Mouse (Mus musculus) c-Kit-positive CD71-positive TER-119-negative erythroid progenitor cells, embryonic 14.5 days (primary cell): ENCODE results near the gene Scn9a.

Experiments used
- DNase-seq: peaks from one replicate; pipeline ENCODE4 v3.0.0-alpha.2; 2013; ENCODE audit warnings: low read depth

Scn9a gene

GRCm38 (mm10) chr2:66634580-66635359, at the start of gene Scn9a:
Scn9a (minus strand) TSS chr2:66634962.
- DNase-seq: no peak

GRCm38 (mm10) chr2:66661988-66662387, 27.2 kb upstream of the Scn9a start:
- DNase-seq: no peak

DNA sequence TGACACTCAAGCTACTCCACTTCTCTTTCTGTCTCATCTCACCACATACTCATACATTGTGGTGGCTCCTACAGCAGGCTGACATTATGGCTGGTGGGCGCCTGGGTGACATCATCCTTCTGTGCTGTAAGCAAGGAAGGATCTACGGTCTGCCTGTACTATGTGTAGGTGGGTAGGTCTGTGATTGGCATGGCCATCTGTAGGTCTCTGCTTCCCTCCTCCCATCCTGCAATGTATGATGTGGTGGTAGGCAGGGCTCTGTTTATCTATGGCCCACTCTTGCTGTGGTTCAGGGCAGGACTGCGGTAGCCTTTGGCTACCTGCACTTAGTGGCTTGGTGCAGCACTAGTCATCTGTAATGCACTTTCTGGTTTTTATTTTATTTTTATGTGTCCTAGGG, 21.7 kb upstream of the Scn9a start:
- DNase-seq: no peak

DNA sequence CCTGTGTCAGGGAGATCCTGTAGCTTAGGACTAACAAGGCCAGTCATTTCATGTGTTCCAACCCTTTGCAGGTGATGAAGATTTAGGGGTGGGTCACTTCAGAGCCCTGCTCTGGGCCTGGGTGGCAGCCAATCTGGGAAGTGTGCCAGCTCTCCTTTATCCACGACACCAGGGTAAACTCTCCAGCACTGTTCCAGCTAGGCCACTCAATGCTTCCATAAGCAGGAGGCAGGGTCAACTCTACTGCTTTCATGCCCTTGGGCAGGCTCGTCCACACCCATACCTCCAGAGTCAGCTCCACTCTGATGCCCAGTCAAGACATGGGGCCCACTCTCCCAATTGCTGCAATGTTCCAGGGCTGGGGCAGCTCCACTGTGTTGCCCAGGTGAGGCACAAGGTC, 20.7 kb upstream of the Scn9a start:
- DNase-seq: no peak

DNA sequence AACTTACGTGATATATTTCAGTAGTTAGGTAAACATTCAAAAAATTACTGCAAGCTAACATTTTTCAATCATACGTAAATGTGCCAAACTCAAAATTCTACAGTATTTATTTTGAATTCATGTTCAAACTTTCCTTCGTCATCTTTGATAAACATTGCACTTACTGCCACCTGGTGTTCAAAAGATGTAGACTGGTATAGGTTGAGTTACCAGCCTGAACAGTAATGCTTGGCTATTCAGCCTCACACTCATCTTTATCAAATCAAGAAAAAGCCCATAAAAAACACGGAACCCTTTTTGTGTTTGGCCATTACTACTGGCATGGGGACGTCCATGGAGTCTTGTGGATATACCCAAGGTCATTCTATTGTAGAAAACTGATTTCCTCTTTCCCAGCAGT, 9.6 kb upstream of the Scn9a start:
- no peak for DNase-seq

- no peak for DNase-seq
Measured at GRCm38 (mm10) chr2:66632728-66633127, 2.0 kb downstream of the Scn9a start.

DNA sequence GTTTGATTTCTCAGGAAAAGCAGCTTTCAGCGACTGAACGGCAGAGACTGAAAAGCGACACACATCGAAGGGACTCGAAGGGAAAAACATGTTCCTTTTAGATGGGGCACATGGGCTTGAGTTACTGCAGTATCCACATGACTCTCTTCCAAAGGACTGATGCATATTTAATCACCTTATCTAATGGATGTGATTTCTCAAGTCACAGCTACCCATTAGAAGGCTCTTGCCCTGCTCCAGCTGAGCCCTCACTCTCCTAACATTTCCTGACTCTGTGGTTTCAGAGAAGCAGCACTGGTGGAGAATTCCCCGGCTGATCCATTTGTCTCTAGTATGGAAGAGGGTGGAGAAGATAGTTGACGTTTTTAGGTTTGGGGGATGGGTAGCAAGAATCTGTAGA, 23.7 kb downstream of the Scn9a start:
- no peak for DNase-seq

GRCm38 (mm10) chr2:66597313-66597712, 37.4 kb downstream of the Scn9a start:
- no peak for DNase-seq

DNA sequence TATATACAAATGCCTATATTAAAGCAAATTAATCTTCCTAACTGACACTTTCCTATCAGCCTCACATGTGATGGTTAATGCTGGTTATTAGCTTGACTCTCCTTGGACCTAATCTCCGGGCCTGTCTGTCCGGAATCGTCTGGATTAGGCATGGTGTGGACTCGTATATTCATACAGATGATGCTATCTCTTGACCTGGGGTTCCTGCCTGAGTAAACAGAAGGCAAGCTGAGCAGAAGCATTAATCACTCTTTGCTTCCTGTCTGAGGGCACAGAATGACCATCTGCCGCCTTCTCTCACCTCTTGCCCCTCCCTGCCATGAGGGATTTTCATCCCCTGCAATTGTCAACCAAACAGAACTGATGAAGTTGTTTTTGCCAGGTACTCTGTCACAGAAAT, 38.6 kb downstream of the Scn9a start:
- DNase-seq: no peak

- DNase-seq: no peak
Measured at GRCm38 (mm10) chr2:66590151-66590550, 44.6 kb downstream of the Scn9a start.

- no peak for DNase-seq
Measured at GRCm38 (mm10) chr2:66580026-66580808, 54.5 kb downstream of the Scn9a start.

- no peak for DNase-seq
Measured at GRCm38 (mm10) chr2:66548254-66548653, 86.5 kb downstream of the Scn9a start.

GRCm38 (mm10) chr2:66519966-66520365, 114.8 kb downstream of the Scn9a start:
- DNase-seq: no peak

DNA sequence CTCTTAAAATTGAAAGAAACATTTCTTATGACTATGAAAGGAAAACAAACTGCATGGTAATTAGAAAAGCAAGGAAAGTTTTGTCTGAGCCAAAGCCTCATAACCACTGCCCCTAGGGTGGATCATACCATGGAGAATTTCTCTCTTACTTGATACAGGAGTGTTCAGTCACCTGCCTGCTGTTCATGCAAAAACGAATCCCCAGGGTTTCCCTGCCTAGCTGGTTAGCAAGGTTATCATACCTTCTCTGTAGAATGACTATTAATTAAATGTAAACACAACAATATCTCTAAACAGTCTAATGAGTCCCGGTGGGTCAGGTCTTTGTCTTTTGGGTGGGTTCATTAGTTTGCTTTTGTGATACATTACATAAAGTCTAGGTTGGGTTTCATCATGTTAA, 123.3 kb downstream of the Scn9a start:
- no peak for DNase-seq

DNA sequence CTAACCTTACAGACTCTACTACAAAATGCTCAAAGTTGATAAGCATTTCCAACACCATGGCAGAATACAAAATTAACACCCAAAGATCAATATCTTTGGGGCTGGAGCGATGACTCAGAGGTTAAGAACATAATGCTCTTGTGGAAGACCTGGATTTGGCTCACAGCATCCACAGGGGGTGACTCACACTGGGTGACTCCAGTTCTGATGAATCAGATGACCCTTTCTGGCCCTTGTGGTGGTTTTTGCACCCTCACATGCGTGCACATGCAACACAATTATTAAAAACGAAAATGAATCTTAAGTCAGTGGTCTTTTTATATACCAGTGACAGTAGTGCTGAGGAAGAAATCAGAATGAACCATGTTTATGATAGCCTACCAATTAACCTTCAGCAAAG, 126.7 kb downstream of the Scn9a start:
- no peak for DNase-seq

- DNase-seq: no peak
Measured at GRCm38 (mm10) chr2:66507616-66508015, 127.1 kb downstream of the Scn9a start.

GRCm38 (mm10) chr2:66502158-66502557, 132.6 kb downstream of the Scn9a start:
- no peak for DNase-seq

GRCm38 (mm10) chr2:66494556-66494955, 140.2 kb downstream of the Scn9a start:
- DNase-seq: no peak

- no peak for DNase-seq
Measured at GRCm38 (mm10) chr2:66478395-66478794, 156.4 kb downstream of the Scn9a start.

DNA sequence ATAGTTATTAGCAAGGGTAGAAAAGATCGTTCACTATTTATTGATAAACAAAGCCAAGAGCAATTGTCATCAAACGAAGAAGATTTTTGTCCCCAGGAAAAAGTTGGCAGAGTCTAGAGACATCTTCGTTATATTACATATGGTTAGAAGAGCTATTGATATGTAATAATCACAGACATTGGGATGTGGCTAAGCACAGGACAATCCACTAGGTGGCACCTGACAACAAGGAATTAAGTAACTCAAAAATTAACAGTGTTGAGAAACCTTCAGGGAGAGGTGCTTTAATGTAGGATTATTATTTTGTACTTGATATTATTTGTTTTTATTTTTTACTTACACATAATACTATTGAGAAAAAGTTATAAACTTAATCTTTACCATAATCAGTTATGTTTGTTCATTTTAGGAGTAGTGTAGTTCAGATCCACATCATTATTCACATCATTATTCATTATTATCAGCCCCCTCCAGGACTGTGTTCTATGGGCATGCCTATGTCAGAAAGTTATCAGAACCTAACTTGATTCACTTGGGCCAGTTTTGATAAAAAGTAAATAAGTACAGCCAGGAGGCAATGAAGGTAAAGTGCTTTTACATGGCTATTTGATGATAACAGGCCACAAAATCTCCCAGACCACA, 161.5 kb downstream of the Scn9a start:
- DNase-seq: no peak

- no peak for DNase-seq
Measured at GRCm38 (mm10) chr2:66465484-66465883, 169.3 kb downstream of the Scn9a start.

- DNase-seq: no peak
Measured at GRCm38 (mm10) chr2:66464874-66465458, 169.8 kb downstream of the Scn9a start.

DNA sequence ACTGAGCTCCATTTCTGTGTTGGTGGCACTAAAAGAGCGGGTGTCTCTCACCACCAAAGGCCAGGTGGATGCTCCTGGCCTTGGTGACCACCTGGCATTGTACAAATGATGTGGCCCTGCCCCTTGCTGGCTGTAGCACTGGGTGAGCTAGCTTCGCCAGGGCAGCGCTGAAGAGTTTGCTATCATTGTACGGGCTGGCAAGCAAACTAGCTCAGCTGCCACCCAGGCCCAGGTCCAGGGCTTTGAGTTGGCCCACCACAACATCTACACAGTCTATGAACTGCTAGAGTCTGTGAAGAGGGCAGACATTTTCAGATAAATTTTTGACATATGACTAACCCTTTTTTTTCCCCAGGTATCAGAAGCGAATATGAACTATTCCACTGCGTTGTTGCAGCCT, 170.8 kb downstream of the Scn9a start:
- no peak for DNase-seq
